Mouse (Mus musculus): ENCODE measurements at regions not wholly inside any gene's neighbourhood (a gene's known extent, or its start where the extent isn't known, plus 50 kb on each side); places are given as distances from the start of the nearest gene placed in this dataset.

GRCm38 (mm10) chr15:32041764-32042163, 135.3 kb upstream of the Tas2r119 start:
- TF ChIP-seq POLR2A (IDR thresholded peaks at IDR 0.05; ENCODE audit: low read depth, low read length): no peak
- TF ChIP-seq CTCF (conservative IDR thresholded peaks at IDR 0.05; ENCODE audit: insufficient read depth, insufficient read length, low read depth, low read length): no peak
